Mouse (Mus musculus): ENCODE data around the gene Nrp2.

- TF ChIP-seq ZNF384 (IDR thresholded peaks at IDR 0.05; ENCODE audit: low read depth, low read length) (no peak), HCFC1 (IDR thresholded peaks at IDR 0.05; ENCODE audit: borderline replicate concordance, insufficient read depth, low read length) (no peak), ZC3H11A (IDR thresholded peaks at IDR 0.05; ENCODE audit: borderline replicate concordance, low read depth, low read length) (no peak), CHD2 (IDR thresholded peaks at IDR 0.05; ENCODE audit: low read depth, low read length) (no peak)
Observed at GRCm38 (mm10) chr1:62679466-62679865, 23.6 kb upstream of the Nrp2 start.
